Mouse (Mus musculus): ENCODE data around the gene Pex14.
A peak's percentile ranks its signal among the peaks of the same experiment; 100 is the strongest.

The Pex14 gene

GRCm38 (mm10) chr4:148928876-148929275, 170.8 kb downstream of the Pex14 start:
- no peak for TF ChIP-seq CTCF (conservative IDR thresholded peaks at IDR 0.05; ENCODE audit: low read length)
- no peak for TF ChIP-seq POU5F1 (IDR thresholded peaks at IDR 0.05; ENCODE audit: borderline replicate concordance, low read length)
- TF ChIP-seq NANOG (IDR thresholded peaks at IDR 0.05; ENCODE audit: borderline replicate concordance, low read length): no peak
- Histone ChIP-seq H3K27me3 (ENCODE audit: insufficient read depth, low read length) (peaks cover 6% of the 10 kb centered on the region; the same call in 1 of the 2 replicates), H3K36me3 (ENCODE audit: insufficient read depth, low read length) (0 out of 2 replicates have a peak, but pooled peaks cover 5% of the 10 kb centered on the region), H3K4me3 (replicated peaks; ENCODE audit: low read length) (no peak overlapping the region), H3K4me1 (replicated peaks; ENCODE audit: low read depth, low read length) (peaks cover 56% of the 10 kb centered on the region), H3K9me3 (ENCODE audit: low read length) (no peaks in the 10 kb centered on the region)

GRCm38 (mm10) chr4:148928316-148928715, 171.4 kb downstream of the Pex14 start:
- H3K27me3 ChIP-seq (ENCODE audit: insufficient read depth, low read length): peaks cover 6% of the 10 kb centered on the region; the same call in 1 of the 2 replicates
- no peaks in the 10 kb centered on the region for H3K9me3 ChIP-seq (ENCODE audit: low read length)
- H3K4me1 ChIP-seq (replicated peaks; ENCODE audit: low read depth, low read length): peaks cover 58% of the 10 kb centered on the region
- TF ChIP-seq POU5F1 (IDR thresholded peaks at IDR 0.05; ENCODE audit: borderline replicate concordance, low read length) (no peak), CTCF (conservative IDR thresholded peaks at IDR 0.05; ENCODE audit: low read length) (no peak)
- 0 out of 2 replicates have a peak, but pooled peaks cover 5% of the 10 kb centered on the region for H3K36me3 ChIP-seq (ENCODE audit: insufficient read depth, low read length)
- H3K4me3 ChIP-seq (replicated peaks; ENCODE audit: low read length): no peak overlapping the region

- TF ChIP-seq NANOG (IDR thresholded peaks at IDR 0.05; ENCODE audit: borderline replicate concordance, low read length) (no peak), CTCF (conservative IDR thresholded peaks at IDR 0.05; ENCODE audit: low read length) (no peak), POU5F1 (IDR thresholded peaks at IDR 0.05; ENCODE audit: borderline replicate concordance, low read length) (no peak)
- Histone ChIP-seq H3K27me3 (ENCODE audit: insufficient read depth, low read length) (peaks cover 13% of the 10 kb centered on the region; the same call in 1 of the 2 replicates), H3K9me3 (ENCODE audit: low read length) (no peaks in the 10 kb centered on the region), H3K36me3 (ENCODE audit: insufficient read depth, low read length) (0 out of 2 replicates have a peak, but pooled peaks cover 5% of the 10 kb centered on the region), H3K4me3 (replicated peaks; ENCODE audit: low read length) (peak overlapping the region; percentile 49), H3K4me1 (replicated peaks; ENCODE audit: low read depth, low read length) (peaks cover 62% of the 10 kb centered on the region)
Observed at GRCm38 (mm10) chr4:148926459-148926858, 173.2 kb downstream of the Pex14 start.

GRCm38 (mm10) chr4:148925589-148926359, 173.9 kb downstream of the Pex14 start:
- no peak for TF ChIP-seq CTCF (conservative IDR thresholded peaks at IDR 0.05; ENCODE audit: low read length)
- no peak for TF ChIP-seq POU5F1 (IDR thresholded peaks at IDR 0.05; ENCODE audit: borderline replicate concordance, low read length)
- Histone ChIP-seq H3K4me3 (replicated peaks; ENCODE audit: low read length) (peak overlapping the region; percentile 49), H3K27me3 (ENCODE audit: insufficient read depth, low read length) (peaks cover 15% of the 10 kb centered on the region; the same call in 1 of the 2 replicates), H3K4me1 (replicated peaks; ENCODE audit: low read depth, low read length) (peaks cover 63% of the 10 kb centered on the region), H3K9me3 (ENCODE audit: low read length) (no peaks in the 10 kb centered on the region), H3K36me3 (ENCODE audit: insufficient read depth, low read length) (0 out of 2 replicates have a peak, but pooled peaks cover 5% of the 10 kb centered on the region)

- 0 out of 2 replicates have a peak overlapping the region, but pooled peaks have one; percentile 35 for H3K4me3 ChIP-seq (replicated peaks; ENCODE audit: low read length)
- H3K36me3 ChIP-seq (ENCODE audit: insufficient read depth, low read length): 0 out of 2 replicates have a peak, but pooled peaks cover under 1% of the 10 kb centered on the region
- H3K27me3 ChIP-seq (ENCODE audit: insufficient read depth, low read length): peaks cover 15% of the 10 kb centered on the region; the same call in 1 of the 2 replicates
- H3K4me1 ChIP-seq (replicated peaks; ENCODE audit: low read depth, low read length): peaks cover 74% of the 10 kb centered on the region
- no peaks in the 10 kb centered on the region for H3K9me3 ChIP-seq (ENCODE audit: low read length)
- no peak for TF ChIP-seq POU5F1 (IDR thresholded peaks at IDR 0.05; ENCODE audit: borderline replicate concordance, low read length)
- TF ChIP-seq NANOG (IDR thresholded peaks at IDR 0.05; ENCODE audit: borderline replicate concordance, low read length): no peak
- no peak for TF ChIP-seq CTCF (conservative IDR thresholded peaks at IDR 0.05; ENCODE audit: low read length)
Observed at GRCm38 (mm10) chr4:148923976-148924375, 175.7 kb downstream of the Pex14 start.

GRCm38 (mm10) chr4:148923414-148923813, 176.3 kb downstream of the Pex14 start:
- H3K27me3 ChIP-seq (ENCODE audit: insufficient read depth, low read length): peaks cover 12% of the 10 kb centered on the region; the same call in 1 of the 2 replicates
- H3K4me1 ChIP-seq (replicated peaks; ENCODE audit: low read depth, low read length): peaks cover 78% of the 10 kb centered on the region
- no peaks in the 10 kb centered on the region for H3K36me3 ChIP-seq (ENCODE audit: insufficient read depth, low read length)
- H3K9me3 ChIP-seq (ENCODE audit: low read length): no peaks in the 10 kb centered on the region
- H3K4me3 ChIP-seq (replicated peaks; ENCODE audit: low read length): 0 out of 2 replicates have a peak overlapping the region, but pooled peaks have one; percentile 26
- TF ChIP-seq NANOG (IDR thresholded peaks at IDR 0.05; ENCODE audit: borderline replicate concordance, low read length): no peak
- no peak for TF ChIP-seq CTCF (conservative IDR thresholded peaks at IDR 0.05; ENCODE audit: low read length)
- TF ChIP-seq POU5F1 (IDR thresholded peaks at IDR 0.05; ENCODE audit: borderline replicate concordance, low read length): no peak

GRCm38 (mm10) chr4:148922221-148922700, 177.4 kb downstream of the Pex14 start:
- H3K27me3 ChIP-seq (ENCODE audit: insufficient read depth, low read length): peaks cover 9% of the 10 kb centered on the region; the same call in 1 of the 2 replicates
- no peaks in the 10 kb centered on the region for H3K36me3 ChIP-seq (ENCODE audit: insufficient read depth, low read length)
- H3K4me1 ChIP-seq (replicated peaks; ENCODE audit: low read depth, low read length): peaks cover 80% of the 10 kb centered on the region
- no peaks in the 10 kb centered on the region for H3K9me3 ChIP-seq (ENCODE audit: low read length)
- TF ChIP-seq POU5F1 (IDR thresholded peaks at IDR 0.05; ENCODE audit: borderline replicate concordance, low read length) (no peak), CTCF (conservative IDR thresholded peaks at IDR 0.05; ENCODE audit: low read length) (no peak), NANOG (IDR thresholded peaks at IDR 0.05; ENCODE audit: borderline replicate concordance, low read length) (no peak)
- peak overlapping the region; percentile 57 for H3K4me3 ChIP-seq (replicated peaks; ENCODE audit: low read length)

- Histone ChIP-seq H3K9me3 (ENCODE audit: low read length) (no peaks in the 10 kb centered on the region), H3K4me3 (replicated peaks; ENCODE audit: low read length) (no peak overlapping the region), H3K27me3 (ENCODE audit: insufficient read depth, low read length) (peaks cover 9% of the 10 kb centered on the region; the same call in 1 of the 2 replicates), H3K4me1 (replicated peaks; ENCODE audit: low read depth, low read length) (peaks cover 79% of the 10 kb centered on the region), H3K36me3 (ENCODE audit: insufficient read depth, low read length) (no peaks in the 10 kb centered on the region)
- TF ChIP-seq POU5F1 (IDR thresholded peaks at IDR 0.05; ENCODE audit: borderline replicate concordance, low read length) (no peak), CTCF (conservative IDR thresholded peaks at IDR 0.05; ENCODE audit: low read length) (no peak), NANOG (IDR thresholded peaks at IDR 0.05; ENCODE audit: borderline replicate concordance, low read length) (no peak)
Observed at GRCm38 (mm10) chr4:148920610-148921009, 179.1 kb downstream of the Pex14 start.
